13 mouse cellular contexts compared by ENCODE assay signal in genomic region chr17:29915820-29916219, GRCm38 (mm10).
"Had no signal": no experiment of that assay in that cellular context is flagged by ENCODE, and none has a peak within 500 bp of the region (broad histone marks: within the 10 kb centered on the region; RNA-seq: fewer than 3 reads in every experiment).

No protein-coding gene starts in this region.

- H3K4me1 ChIP-seq: liver, embryonic 12.5 days had no signal

- H3K27ac ChIP-seq: limb, embryonic 15.5 days; liver, embryonic 12.5 days; midbrain, embryonic 10.5 days; neural tube, embryonic 15.5 days had no signal

- H3K4me2 ChIP-seq: limb, embryonic 15.5 days; liver, embryonic 12.5 days; lung, embryonic 14.5 days; neural tube, embryonic 15.5 days had no signal

- DNase-seq: kidney, adult 8-10 months; kidney, postnatal 25 days; lung, embryonic 14.5 days; lung, postnatal 10 days; lung, postnatal 4 days; midbrain, embryonic 14.5 days; right cerebral cortex, postnatal 14 days; thymus, postnatal 14 days had no signal

- H3K4me3 ChIP-seq: limb, embryonic 15.5 days; liver, embryonic 12.5 days; midbrain, embryonic 10.5 days; myocyte; neural tube, embryonic 15.5 days had no signal

- H3K9ac ChIP-seq: limb, embryonic 15.5 days; liver, embryonic 12.5 days; lung, embryonic 14.5 days; neural tube, embryonic 15.5 days had no signal

- H3K27me3 ChIP-seq: limb, embryonic 15.5 days; neural tube, embryonic 15.5 days had no signal

- ATAC-seq: liver, embryonic 12.5 days had no signal

- H3K9me3 ChIP-seq: limb, embryonic 15.5 days; liver, embryonic 12.5 days; midbrain, embryonic 10.5 days; neural tube, embryonic 15.5 days had no signal

- H3K36me3 ChIP-seq: limb, embryonic 15.5 days; liver, embryonic 12.5 days; midbrain, embryonic 10.5 days; neural tube, embryonic 15.5 days had no signal
